Mouse (Mus musculus) lung, adult 2 months (tissue): ENCODE data around the gene Nup153. TPM values are rescaled to one million over a fixed set of nuclear protein-coding genes. Genes with fewer than 3 reads are reported as not detected.

ENCODE experiments used
- DNase-seq: peaks from one replicate; pipeline ENCODE4 v3.0.0; 2022
- H3K4me1 ChIP-seq: fragments of 200-500 bp; 2 replicates; pipeline ENCODE4 v1.6.1; 2011; ENCODE audit warnings: low read length; ENCODE audit not compliant: control insufficient read depth, insufficient read depth
- H3K4me3 ChIP-seq: fragments of 200-500 bp; replicated peaks from 2 replicates; pipeline ENCODE3; 2011; ENCODE audit warnings: low read depth, mild to moderate bottlenecking, control low read depth, low read length; ENCODE audit errors: extremely low read depth
- CTCF ChIP-seq: fragments of 200-500 bp; IDR thresholded peaks from 2 replicates; pipeline ENCODE4 v1.5.1; 2011; ENCODE audit warnings: mild to moderate bottlenecking, low read length, control low read depth; ENCODE audit not compliant: insufficient read depth
- POLR2A ChIP-seq: fragments of 200-500 bp; IDR thresholded peaks from 2 replicates; pipeline ENCODE4 v1.6.1; 2011; ENCODE audit warnings: low read depth, mild to moderate bottlenecking, control low read depth, low read length, borderline replicate concordance; ENCODE audit errors: extremely low read depth
- whole genome bisulfite sequencing: fragments of 180-500 bp; shearing (Covaris S2); methylation state at CpG from one replicate; pipeline ENCODE4 v1.1.7; 2018; 5-methylcytosine and 5-hydroxymethylcytosine counted together
- polyA plus RNA-seq: library from polyadenylated mRNA; depleted of rRNA; stranded (reverse); fragments of >200 nt; gene quantifications from 2 replicates; pipeline ENCODE4 v1.2.3, GENCODE M21; 2012; rRNA removed

The Nup153 gene
- polyA plus RNA-seq, result 58.8 and 70.4 TPM in 2 replicates

DNA sequence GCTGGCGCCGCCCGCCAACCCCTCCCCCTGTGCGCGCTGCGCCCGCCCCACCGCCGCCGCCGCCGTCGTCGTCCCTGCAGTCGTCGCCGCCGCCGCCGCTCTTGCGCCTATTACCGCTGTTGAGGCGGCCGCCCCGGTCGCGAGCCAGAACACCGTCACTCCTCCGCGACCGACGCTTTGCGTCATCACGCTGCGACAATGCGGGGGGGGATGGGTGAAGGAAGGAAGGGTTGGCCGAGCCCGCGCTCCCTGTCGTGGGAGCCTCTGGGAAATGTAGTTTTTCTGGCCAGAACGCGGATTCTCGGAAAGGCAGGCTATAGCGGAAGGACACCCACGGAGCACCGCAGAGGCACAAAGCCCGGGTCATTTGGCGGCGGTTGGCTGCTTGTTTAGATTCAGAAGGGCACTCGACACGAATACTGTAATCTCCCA, at the start of gene Nup153:
TSS of gene Nup153 (minus strand) at position 104 of the 432 bp plus-strand sequence.
- peaks cover 8% of the 10 kb centered on the region for H3K4me1 ChIP-seq
- peak; percentile 89 for TF ChIP-seq POLR2A
- TF ChIP-seq CTCF, result no peak
- peak within 1 kb of the TSS; percentile 78 for H3K4me3 ChIP-seq
- peak; percentile 100 for DNase-seq
- under 1% methylated on average over 51 of the region's 51 CpGs for WGBS

DNA sequence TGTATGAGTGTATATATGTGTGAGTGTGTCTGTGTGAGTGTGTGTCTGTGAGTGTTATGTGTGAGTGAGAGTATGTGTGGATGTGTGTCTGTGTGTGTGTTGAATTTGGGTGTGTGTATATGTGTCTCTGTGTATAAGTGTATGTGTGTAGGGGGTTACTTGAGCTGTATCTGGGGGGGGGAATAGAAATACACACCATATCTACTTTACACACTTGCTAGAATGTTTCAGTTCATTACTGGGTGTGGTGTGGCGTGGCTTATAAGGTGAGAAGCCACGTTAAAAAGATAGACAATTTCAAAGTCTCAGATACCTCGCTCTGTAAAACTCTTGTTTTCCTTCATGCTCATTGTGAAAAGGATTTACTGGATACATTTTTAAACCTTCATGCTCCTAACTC, 49.7 kb upstream of the Nup153 start:
- H3K4me3 ChIP-seq, result no peak overlapping the region
- DNase-seq, result no peak
- no peak for TF ChIP-seq CTCF
- TF ChIP-seq POLR2A, result no peak
- WGBS, result 84% methylated on average over 3 of the region's 3 CpGs
- H3K4me1 ChIP-seq, result no peaks in the 10 kb centered on the region; the same call in 1 of the 2 replicates

DNA sequence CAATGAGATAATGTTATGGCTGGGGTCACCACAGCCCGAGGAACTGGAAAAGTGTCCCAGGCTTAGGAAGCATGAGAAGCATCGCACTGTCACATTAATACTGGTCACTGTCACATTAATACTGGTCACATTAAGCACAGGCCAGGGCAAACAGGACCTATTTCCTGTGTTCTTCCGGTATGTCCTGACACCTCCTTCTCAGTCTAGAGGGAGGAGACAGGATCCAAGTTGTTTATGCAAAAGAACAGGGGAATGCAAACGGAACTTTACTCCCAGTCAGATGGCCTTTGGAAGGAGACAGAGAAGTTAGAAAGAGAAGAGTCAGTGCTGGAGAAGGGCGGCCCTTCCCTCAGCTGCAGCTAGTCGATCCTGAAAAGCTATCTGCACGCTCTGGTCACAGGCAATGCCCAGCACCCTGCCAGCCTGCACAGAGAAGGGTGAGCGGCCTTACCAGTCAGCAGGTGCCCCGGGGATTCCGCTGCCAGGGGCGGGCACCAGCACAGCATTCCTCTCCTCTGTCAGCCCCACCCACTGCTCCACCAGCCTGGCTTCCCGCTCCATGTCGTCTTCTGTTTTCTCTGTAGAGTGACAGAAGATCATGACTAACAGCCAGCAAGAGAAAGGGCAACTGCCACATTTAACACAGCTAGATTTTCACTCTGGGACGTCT, 49.0 kb upstream of the Nup153 start:
- 46% methylated on average over 14 of the region's 14 CpGs for WGBS
- no peak for DNase-seq
- TF ChIP-seq POLR2A (no peak), CTCF (no peak)
- no peaks in the 10 kb centered on the region; the same call in 1 of the 2 replicates for H3K4me1 ChIP-seq
- H3K4me3 ChIP-seq, result no peak overlapping the region

DNA sequence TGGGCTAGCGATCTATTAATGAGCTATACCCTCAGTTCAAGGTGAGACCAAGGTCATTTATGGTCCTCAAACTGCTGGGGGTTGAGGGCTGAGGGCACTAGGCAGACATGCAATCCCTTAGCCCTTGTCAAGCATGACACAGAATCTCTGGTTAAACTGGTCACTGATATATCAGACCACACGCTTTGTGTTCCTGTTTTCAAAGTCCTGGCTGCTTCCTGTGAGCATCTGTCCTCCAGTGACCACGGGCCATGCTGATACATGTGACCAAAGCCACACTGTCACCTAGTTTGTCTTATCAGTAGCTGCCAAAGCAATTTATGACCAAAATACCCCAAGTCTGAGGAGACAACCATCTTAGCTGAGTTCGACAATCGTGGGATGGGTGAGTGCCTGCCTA, 47.3 kb upstream of the Nup153 start:
- no peaks in the 10 kb centered on the region for H3K4me1 ChIP-seq
- 82% methylated on average over 5 of the region's 5 CpGs for WGBS
- no peak for DNase-seq
- no peak overlapping the region for H3K4me3 ChIP-seq
- TF ChIP-seq CTCF, result no peak
- no peak for TF ChIP-seq POLR2A

DNA sequence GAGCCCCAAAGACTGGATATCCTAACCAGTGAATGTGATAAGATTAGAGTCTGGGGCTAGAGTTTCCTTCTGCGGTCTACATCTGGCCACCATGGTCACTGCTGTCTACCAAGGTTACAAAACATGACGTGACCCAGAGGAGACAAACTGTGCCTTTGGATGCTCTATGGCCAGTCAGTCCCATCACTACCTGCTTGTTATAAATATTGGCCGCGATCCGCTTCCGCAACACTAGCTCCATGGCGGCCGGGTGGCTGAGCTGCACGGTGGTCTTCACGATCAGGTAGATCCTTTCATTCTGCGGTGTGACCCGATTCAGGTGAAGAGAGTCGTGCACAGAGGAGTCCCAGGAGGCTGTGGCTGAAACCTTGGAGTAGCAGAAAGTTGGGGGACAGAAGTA, 44.8 kb upstream of the Nup153 start:
- TF ChIP-seq CTCF (no peak), POLR2A (no peak)
- Histone ChIP-seq H3K4me3 (no peak overlapping the region), H3K4me1 (no peaks in the 10 kb centered on the region)
- 97% methylated on average over 13 of the region's 13 CpGs for WGBS
- DNase-seq, result no peak

DNA sequence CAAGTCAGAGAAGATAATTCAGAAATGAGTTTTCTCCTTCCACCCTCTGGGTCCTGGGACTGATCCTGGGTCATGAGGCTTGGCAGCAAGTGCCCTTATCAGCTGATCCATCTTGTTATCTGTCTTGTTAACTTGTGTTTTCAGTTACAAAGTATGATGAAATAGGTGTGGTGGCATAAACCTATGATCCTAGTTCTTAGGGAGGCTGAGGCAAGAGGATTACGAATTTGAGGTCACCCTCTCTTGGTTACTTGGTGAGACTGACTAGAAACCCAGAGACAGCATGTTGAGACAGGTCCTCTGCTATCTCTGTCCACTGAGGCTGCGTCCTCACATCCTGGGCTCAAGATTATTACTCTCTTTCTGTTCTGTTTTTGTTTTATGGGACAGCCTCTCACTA, 37.6 kb upstream of the Nup153 start:
- 89% methylated on average over 2 of the region's 2 CpGs for WGBS
- H3K4me3 ChIP-seq, result no peak overlapping the region
- TF ChIP-seq POLR2A (no peak), CTCF (no peak)
- H3K4me1 ChIP-seq, result no peaks in the 10 kb centered on the region
- DNase-seq, result no peak

DNA sequence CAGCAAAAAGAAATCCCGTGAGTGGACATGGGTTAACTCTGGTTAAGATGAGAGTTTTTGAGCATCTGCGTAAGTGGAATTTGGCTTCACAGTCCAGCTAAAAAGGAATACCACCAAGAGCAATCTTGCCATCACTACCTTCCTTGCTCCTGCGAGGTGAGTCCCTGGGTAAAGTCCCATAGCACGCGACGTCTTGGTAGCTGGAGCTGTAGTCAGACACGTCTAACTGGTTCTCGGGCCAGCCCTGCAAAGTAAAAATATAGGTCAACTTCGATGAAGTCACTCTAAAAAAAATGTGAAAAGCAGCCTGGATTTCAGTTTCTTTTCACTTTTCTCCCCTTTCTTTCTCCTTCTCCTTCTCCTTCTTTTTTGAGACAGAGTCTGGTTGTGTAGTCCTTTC, 35.5 kb upstream of the Nup153 start:
- no peak for TF ChIP-seq CTCF
- TF ChIP-seq POLR2A, result no peak
- no peak for DNase-seq
- no peak overlapping the region for H3K4me3 ChIP-seq
- 77% methylated on average over 9 of the region's 9 CpGs for WGBS
- H3K4me1 ChIP-seq, result no peaks in the 10 kb centered on the region

DNA sequence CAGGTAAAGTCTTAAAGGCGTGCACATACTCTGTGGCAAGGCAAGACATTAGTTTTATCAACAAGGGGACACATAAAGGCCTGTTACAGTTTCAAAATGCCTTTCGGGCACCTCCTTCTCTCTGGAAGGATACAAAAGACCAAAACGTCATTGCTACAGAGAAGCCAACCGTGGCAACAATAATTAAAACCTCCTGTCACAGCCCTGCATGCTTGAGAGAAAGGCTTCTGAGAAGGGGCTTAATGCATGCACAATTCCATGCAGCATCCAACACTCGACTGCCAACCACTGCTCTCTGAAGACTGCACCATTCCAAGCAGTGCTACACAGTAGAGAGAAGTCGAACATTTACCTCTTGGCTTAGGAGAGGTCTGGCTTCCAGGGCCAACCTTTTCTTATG, 33.2 kb upstream of the Nup153 start:
- DNase-seq, result no peak
- H3K4me1 ChIP-seq, result no peaks in the 10 kb centered on the region
- 88% methylated on average over 6 of the region's 6 CpGs for WGBS
- TF ChIP-seq CTCF (no peak), POLR2A (no peak)
- no peak overlapping the region for H3K4me3 ChIP-seq

DNA sequence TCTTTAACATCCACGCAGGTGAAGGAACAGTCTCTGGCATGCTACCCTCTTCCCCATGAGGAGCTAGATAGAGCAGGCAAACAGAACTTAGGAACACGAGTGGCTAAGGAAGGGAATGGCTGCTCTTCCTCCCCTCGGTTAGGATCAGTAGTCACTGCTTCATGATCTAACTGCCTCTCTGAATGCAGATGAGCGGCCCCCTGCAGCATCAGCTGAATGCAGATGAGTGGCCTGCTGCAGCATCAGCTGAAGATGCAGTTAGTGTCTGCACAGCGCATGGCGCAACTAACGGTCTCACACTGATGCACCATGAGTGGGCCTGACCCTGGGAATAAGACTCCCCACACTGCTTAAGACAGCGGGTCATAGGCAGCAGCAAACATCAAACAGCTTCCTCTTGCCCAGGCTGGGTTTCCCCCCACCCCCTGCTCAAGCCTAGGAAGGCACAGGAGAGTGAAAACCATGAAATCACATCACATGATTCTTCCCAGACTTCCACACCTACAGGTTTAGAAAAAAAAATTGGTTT, 31.6 kb upstream of the Nup153 start:
- Histone ChIP-seq H3K4me1 (no peaks in the 10 kb centered on the region), H3K4me3 (no peak overlapping the region)
- no peak for DNase-seq
- 79% methylated on average over 8 of the region's 8 CpGs for WGBS
- TF ChIP-seq CTCF, result no peak
- no peak for TF ChIP-seq POLR2A

DNA sequence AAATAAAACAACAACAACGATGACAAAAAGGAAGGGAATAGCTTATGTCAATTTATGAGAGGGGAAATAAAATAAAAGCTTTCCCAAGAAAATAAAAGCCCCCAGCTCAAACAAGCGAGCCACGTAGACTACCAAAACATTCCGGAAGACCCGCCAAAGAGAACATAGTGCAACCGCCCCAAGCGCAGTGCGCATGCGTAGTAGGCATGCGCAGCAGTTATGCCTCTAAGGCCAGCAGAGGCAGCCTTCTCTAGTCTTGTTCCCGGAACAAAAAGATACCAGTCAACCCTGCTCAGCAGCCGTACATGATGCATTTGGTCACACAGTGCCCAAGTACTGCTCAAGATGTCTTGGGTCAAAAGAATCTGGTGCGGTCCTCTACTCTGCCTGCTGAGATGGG, 30.9 kb upstream of the Nup153 start:
- no peak for TF ChIP-seq POLR2A
- TF ChIP-seq CTCF, result no peak
- no peaks in the 10 kb centered on the region for H3K4me1 ChIP-seq
- WGBS, result 93% methylated on average over 13 of the region's 13 CpGs
- DNase-seq, result no peak
- H3K4me3 ChIP-seq, result no peak overlapping the region
